8 mouse cellular contexts compared by ENCODE assay signal in the genomic region with DNA sequence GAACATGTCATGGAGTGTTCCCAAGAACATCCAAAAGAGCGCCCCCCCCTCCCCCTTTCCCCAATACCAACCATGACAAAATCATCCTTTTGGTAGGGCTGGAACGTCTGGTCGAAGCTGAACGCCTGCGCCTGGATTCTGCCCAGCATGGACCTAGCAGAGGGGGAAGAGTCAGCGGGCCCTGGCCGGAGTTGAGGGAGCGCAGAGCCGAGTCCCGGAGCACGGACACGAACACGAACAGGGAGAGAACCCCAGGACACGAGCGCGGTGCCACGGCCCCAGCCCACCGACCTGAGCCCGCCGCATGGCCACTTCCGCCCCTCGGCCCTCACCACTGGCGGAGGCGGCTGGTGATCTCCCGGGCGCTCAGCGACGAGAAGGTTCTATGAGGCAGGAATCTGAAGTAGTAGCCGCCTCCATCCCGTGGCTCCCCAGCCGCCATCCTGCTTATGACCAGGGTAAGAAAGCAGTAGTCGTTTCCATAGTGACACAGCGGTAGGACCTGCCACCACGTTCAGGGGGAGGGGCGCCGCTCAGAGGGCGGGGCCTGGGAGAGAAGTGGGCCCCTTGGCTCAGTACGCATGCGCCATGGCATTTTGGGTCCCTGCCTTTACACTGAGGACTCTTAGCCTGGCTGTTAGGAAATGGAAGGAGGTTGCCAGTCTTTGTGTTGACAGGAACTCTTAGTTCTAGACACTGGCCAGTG. TPM values are rescaled to one million over a fixed set of nuclear protein-coding genes. Genes with fewer than 3 reads are reported as not detected.
DNase-seq lines count a peak whose midpoint lies in the region; ATAC-seq and TF ChIP-seq lines count a peak whose summit lies in the region.

TSS of gene Cfap300 (minus strand) at position 486 of the 706 bp plus-strand sequence.

- peak within 1 kb of the TSS; percentile 78 for H3K4me2 ChIP-seq in heart, embryonic 11.5 days
- H3K4me2 ChIP-seq in kidney, embryonic 15.5 days = peak within 1 kb of the TSS; percentile 75
- peak within 1 kb of the TSS; percentile 66 for H3K4me2 ChIP-seq in limb, embryonic 15.5 days

- DNase-seq in spleen, postnatal 36 days (ENCODE audit: low spot score in 2 of 2) = peak; percentile 76 to 80

- no peaks in the 10 kb centered on the region for H3K4me1 ChIP-seq in brown adipose tissue, adult 24 weeks (ENCODE audit: control insufficient read depth, insufficient read depth, insufficient read length, low read length)
- 0 out of 2 replicates have a peak, but pooled peaks cover 3% of the 10 kb centered on the region for H3K4me1 ChIP-seq in heart, embryonic 11.5 days (ENCODE audit: control insufficient read depth, insufficient read depth, low read length)
- peaks cover 9% of the 10 kb centered on the region for H3K4me1 ChIP-seq in kidney, embryonic 15.5 days
- peaks cover 7% of the 10 kb centered on the region for H3K4me1 ChIP-seq in limb, embryonic 15.5 days

- peak within 1 kb of the TSS; percentile 61 for H3K4me3 ChIP-seq in C2C12 (ENCODE audit: insufficient read depth, poor library complexity, severe bottlenecking)
- H3K4me3 ChIP-seq in brown adipose tissue, adult 24 weeks (ENCODE audit: insufficient read depth, low read depth, low read length) = peak within 1 kb of the TSS; percentile 71
- H3K4me3 ChIP-seq in heart, embryonic 11.5 days (ENCODE audit: low read depth, low read length) = peak within 1 kb of the TSS; percentile 77
- H3K4me3 ChIP-seq in kidney, embryonic 15.5 days (replicated peaks) = peak within 1 kb of the TSS; percentile 75
- peak within 1 kb of the TSS; percentile 88 for H3K4me3 ChIP-seq in limb, embryonic 15.5 days

- no peak for TF ChIP-seq CTCF in C2C12 (IDR thresholded peaks at IDR 0.05; ENCODE audit: control insufficient read depth, insufficient read depth, insufficient read length)

- peak within 1 kb of the TSS; percentile 76 for H3K9ac ChIP-seq in heart, embryonic 11.5 days (ENCODE audit: low read depth, low read length)
- peak within 1 kb of the TSS; percentile 59 for H3K9ac ChIP-seq in kidney, embryonic 15.5 days
- H3K9ac ChIP-seq in limb, embryonic 15.5 days = peak within 1 kb of the TSS; percentile 60

- ATAC-seq in erythroid progenitor cell, adult 5-6 weeks (replicated peaks; ENCODE audit: low FRiP score, poor library complexity, severe bottlenecking) = peak; percentile 79
- ATAC-seq in heart, embryonic 11.5 days (replicated peaks; ENCODE audit: insufficient number of reproducible peaks, low FRiP score, low TSS enrichment) = peak; percentile 98
- ATAC-seq in kidney, embryonic 15.5 days (replicated peaks; ENCODE audit: low FRiP score) = peak; percentile 98
- ATAC-seq in limb, embryonic 15.5 days (ENCODE audit: insufficient number of reproducible peaks, low FRiP score, low TSS enrichment, low read depth) = peak; percentile 94
- peak; percentile 50; the same call in 1 of the 2 replicates for ATAC-seq in monocyte, adult 5-6 weeks (replicated peaks; ENCODE audit: insufficient number of reproducible peaks, low FRiP score, low TSS enrichment, poor library complexity, severe bottlenecking)

- H3K36me3 ChIP-seq in C2C12 (ENCODE audit: control insufficient read depth, insufficient read depth) = no peaks in the 10 kb centered on the region
- no peaks in the 10 kb centered on the region for H3K36me3 ChIP-seq in heart, embryonic 11.5 days (ENCODE audit: control insufficient read depth, insufficient read depth, low read length)
- no peaks in the 10 kb centered on the region for H3K36me3 ChIP-seq in kidney, embryonic 15.5 days
- no peaks in the 10 kb centered on the region for H3K36me3 ChIP-seq in limb, embryonic 15.5 days

- H3K79me2 ChIP-seq in C2C12 (ENCODE audit: control insufficient read depth, insufficient read depth) = no peaks in the 10 kb centered on the region

- H3K9me3 ChIP-seq in heart, embryonic 11.5 days (replicated peaks; ENCODE audit: control insufficient read depth, low read length) = no peaks in the 10 kb centered on the region
- no peaks in the 10 kb centered on the region for H3K9me3 ChIP-seq in kidney, embryonic 15.5 days (replicated peaks)
- no peaks in the 10 kb centered on the region for H3K9me3 ChIP-seq in limb, embryonic 15.5 days

- no peaks in the 10 kb centered on the region for H3K79me3 ChIP-seq in C2C12 (ENCODE audit: low read depth)

- 1% methylated on average over 39 of the region's 39 CpGs for WGBS in heart, embryonic 11.5 days (ENCODE audit: insufficient replicate concordance)
- WGBS in kidney, embryonic 15.5 days = 0% methylated on average over 39 of the region's 39 CpGs
- WGBS in limb, embryonic 15.5 days = under 1% methylated on average over 39 of the region's 39 CpGs

- no peaks in the 10 kb centered on the region for H3K27me3 ChIP-seq in C2C12 (ENCODE audit: control insufficient read depth, insufficient read depth, insufficient read length)
- no peaks in the 10 kb centered on the region for H3K27me3 ChIP-seq in heart, embryonic 11.5 days (ENCODE audit: control insufficient read depth, insufficient read depth, low read length)
- H3K27me3 ChIP-seq in kidney, embryonic 15.5 days = no peaks in the 10 kb centered on the region
- no peaks in the 10 kb centered on the region for H3K27me3 ChIP-seq in limb, embryonic 15.5 days

- peak within 1 kb of the TSS; percentile 49 for H3K27ac ChIP-seq in brown adipose tissue, adult 24 weeks (replicated peaks; ENCODE audit: low read depth, low read length)
- peak within 1 kb of the TSS; percentile 73 for H3K27ac ChIP-seq in heart, embryonic 11.5 days (ENCODE audit: low read depth, low read length)
- H3K27ac ChIP-seq in kidney, embryonic 15.5 days = peak within 1 kb of the TSS; percentile 76
- H3K27ac ChIP-seq in limb, embryonic 15.5 days = peak within 1 kb of the TSS; percentile 80

- peak within 1 kb of the TSS; percentile 68 for H3ac ChIP-seq in C2C12 (ENCODE audit: control insufficient read depth, insufficient read length, low read depth)

TF ChIP-seq in C2C12, 6 proteins besides CTCF, POLR2A, EP300 and RAD21:
- TF ChIP-seq MYOD1 (IDR thresholded peaks at IDR 0.05; ENCODE audit: control insufficient read depth, insufficient read length, low read depth) (no peak), CEBPB (IDR thresholded peaks at IDR 0.05; ENCODE audit: low read depth) (no peak), FOSL1 (IDR thresholded peaks at IDR 0.05; ENCODE audit: insufficient read depth, low read length, poor library complexity, severe bottlenecking) (no peak), MYOG (IDR thresholded peaks at IDR 0.05; ENCODE audit: control insufficient read depth, extremely low read depth, insufficient read length) (no peak), USF1 (IDR thresholded peaks at IDR 0.05; ENCODE audit: low read depth) (no peak), MAX (IDR thresholded peaks at IDR 0.05) (no peak)
TF ChIP-seq in C2C12: peak in this region for 0.

RNA-seq across cellular contexts. Expression of gene Cfap300, which starts in this region (rescaled TPM):
- polyA plus RNA-seq in C2C12 (2012; fragmentation: generic; extraction: Trizol) = 0.85 TPM
- 1.9 and 2.1 TPM in 2 replicates for polyA plus RNA-seq in brown adipose tissue, adult 24 weeks (2012; ENCODE audit: insufficient read depth, insufficient read length, missing spikeins)
- total RNA-seq in erythroid progenitor cell, adult 5-6 weeks (2015; ENCODE audit: low replicate concordance) = not detected in 2 replicates
- not detected in 2 replicates for total RNA-seq in erythroid progenitor cell, adult 5-6 weeks (2017; ENCODE audit: low replicate concordance)
- polyA plus RNA-seq in heart, embryonic 11.5 days (2014; fragmentation: Nextera tagmentation; extraction: Ambion mirVana) = 9.1 and 9.4 TPM in 2 replicates
- polyA plus RNA-seq in kidney, embryonic 15.5 days (2015; fragmentation: Nextera tagmentation; extraction: Ambion mirVana) = 11.2 and 12.0 TPM in 2 replicates
- 12.6 and 12.7 TPM in 2 replicates for polyA plus RNA-seq in limb, embryonic 15.5 days (2015; fragmentation: Nextera tagmentation; extraction: Ambion mirVana)
- total RNA-seq in monocyte, adult 5-6 weeks (2017) = not detected in 3 replicates

Comparison
In these comparisons a context has a peak if more than half of its experiments do, and no peak if none do; other contexts are left out.
1. Peak in every context shown above with its lines: DNase-seq, ATAC-seq, H3K4me3 ChIP-seq and H3K27ac ChIP-seq.
2. Peak in ATAC-seq in erythroid progenitor cell, adult 5-6 weeks; RNA of the gene not detected or under 1 TPM.
3. Peak in ATAC-seq in monocyte, adult 5-6 weeks; RNA of the gene not detected or under 1 TPM.